Mouse (Mus musculus): ENCODE data around the gene Smg6. TPM values are rescaled to one million over a fixed set of nuclear protein-coding genes. Genes with fewer than 3 reads are reported as not detected.

Smg6 gene
- total RNA-seq (2014; rRNA removed) (21.8 and 25.8 TPM in 2 replicates), polyA plus RNA-seq (2015; fragmentation: Nextera tagmentation; extraction: Ambion mirVana) (7.8 and 9.6 TPM in 2 replicates)

DNA sequence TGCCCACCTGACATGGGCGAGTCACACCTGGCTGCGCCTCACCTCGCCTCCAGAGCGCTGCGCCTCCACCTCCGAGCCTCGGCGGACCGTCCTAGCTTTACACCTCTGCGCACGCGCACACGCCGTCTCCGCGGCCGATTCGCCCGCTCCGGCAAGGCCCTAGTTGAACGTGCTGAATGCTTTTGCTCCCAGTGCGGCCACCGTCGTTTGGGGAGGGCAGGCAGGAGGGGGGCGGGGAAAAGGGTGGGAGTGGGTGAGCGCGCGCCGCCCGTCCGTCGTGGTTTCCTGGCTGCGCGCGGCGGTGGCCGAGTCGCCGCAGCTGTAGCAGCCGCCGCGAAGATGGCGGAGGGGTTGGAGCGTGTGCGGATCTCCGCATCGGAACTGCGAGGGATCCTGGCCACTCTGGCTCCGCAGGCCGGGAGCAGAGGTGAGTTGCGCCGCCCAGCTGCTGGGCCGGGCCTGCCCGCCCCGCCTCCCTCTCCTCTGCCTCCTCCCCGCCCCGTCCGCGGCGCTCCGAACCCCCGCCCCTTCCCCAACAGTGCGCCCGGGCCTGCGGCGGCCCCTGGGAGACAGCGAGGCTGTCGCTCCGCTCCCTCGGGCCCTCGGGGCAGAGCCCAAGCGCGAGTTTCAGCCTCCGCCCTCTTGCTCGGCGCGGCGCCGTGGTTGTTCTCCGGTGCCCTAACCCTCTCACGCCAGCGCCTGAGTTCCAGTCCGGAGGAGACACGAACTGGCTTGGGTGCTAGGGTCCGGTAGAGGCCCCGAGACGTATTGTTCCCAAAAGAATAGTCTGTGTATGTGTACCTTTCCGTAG lies at the start of gene Smg6, which contains the start of gene Srr:
TSS of gene Smg6 (plus strand) at position 247 of the 811 bp plus-strand sequence.
TSS of gene Srr (minus strand) at position 372 of the 811 bp plus-strand sequence.
- TF ChIP-seq CTCF (IDR thresholded peaks at IDR 0.05; ENCODE audit: low read depth), result no peak; the same call in 1 of the 2 replicates
- peaks cover 16% of the 10 kb centered on the region for H3K36me3 ChIP-seq (ENCODE audit: insufficient read depth)
- DNase-seq (peak; percentile 98), ATAC-seq (peak; percentile 96)
- peak within 1 kb of the TSS; percentile 82 for H3K9ac ChIP-seq
- H3K27ac ChIP-seq (ENCODE audit: low read depth, low read length), result peak within 1 kb of the TSS; percentile 95
- H3K27me3 ChIP-seq (ENCODE audit: insufficient read depth, low read length), result no peaks in the 10 kb centered on the region
- H3K4me3 ChIP-seq (ENCODE audit: low read depth, low read length), result peak within 1 kb of the TSS; percentile 61
- H3K4me2 ChIP-seq (ENCODE audit: low read depth), result peak within 1 kb of the TSS; percentile 66
- no peaks in the 10 kb centered on the region for H3K9me3 ChIP-seq (ENCODE audit: low read length)
- under 1% methylated on average over 69 of the region's 88 CpGs for WGBS
- H3K4me1 ChIP-seq (ENCODE audit: insufficient read depth), result peaks cover 16% of the 10 kb centered on the region

DNA sequence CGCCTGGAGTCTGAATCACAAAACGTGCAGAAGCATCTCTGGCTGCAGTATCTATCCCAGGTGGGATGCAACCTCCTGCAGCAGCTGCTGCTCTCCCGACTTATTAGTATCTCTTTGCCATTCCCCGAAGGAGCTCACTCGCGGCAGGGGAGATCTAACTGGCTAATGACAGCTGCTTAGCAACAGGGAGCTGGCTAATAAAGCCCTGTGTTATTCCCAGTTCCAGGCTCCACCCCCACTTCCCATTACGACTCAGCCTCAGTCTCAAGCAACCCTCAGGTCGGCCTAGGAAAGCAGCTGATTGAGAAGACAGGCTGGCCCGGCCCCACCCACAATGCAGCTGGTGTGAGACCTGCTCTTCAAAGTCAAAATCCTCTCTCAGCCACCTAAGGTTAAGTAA lies 48.8 kb upstream of the Smg6 start:
- Histone ChIP-seq H3K4me2 (ENCODE audit: low read depth) (peak overlapping the region; percentile 33), H3K4me1 (ENCODE audit: insufficient read depth) (no peaks in the 10 kb centered on the region), H3K27me3 (ENCODE audit: insufficient read depth, low read length) (no peaks in the 10 kb centered on the region), H3K4me3 (ENCODE audit: low read depth, low read length) (no peak overlapping the region), H3K9me3 (ENCODE audit: low read length) (no peaks in the 10 kb centered on the region), H3K9ac (peak overlapping the region; percentile 10), H3K27ac (ENCODE audit: low read depth, low read length) (peak overlapping the region; percentile 57; the same call in 1 of the 2 replicates), H3K36me3 (ENCODE audit: insufficient read depth) (no peaks in the 10 kb centered on the region)
- DNase-seq (peak; percentile 80), ATAC-seq (peak; percentile 98)
- TF ChIP-seq CTCF (IDR thresholded peaks at IDR 0.05; ENCODE audit: low read depth), result no peak
- WGBS, result 1% methylated on average over 9 of the region's 9 CpGs

DNA sequence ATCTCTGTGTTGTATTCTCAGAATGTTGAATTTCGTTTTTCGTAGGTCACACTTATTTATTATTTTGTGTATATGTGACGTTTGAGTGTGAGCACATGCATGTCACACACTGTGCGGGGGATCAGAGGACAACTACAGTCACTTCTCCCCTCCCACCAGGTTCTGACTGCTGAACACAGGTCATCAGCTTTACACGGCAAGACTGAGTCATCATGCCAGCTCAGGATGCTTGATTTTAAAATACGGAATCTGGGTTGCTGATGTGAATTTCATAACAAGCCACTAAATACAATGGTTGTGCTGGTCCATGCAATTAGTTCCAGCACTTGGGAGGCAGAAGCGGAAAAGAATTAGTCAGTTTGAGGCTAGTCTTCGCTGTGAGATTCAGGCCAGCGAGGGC lies 44.6 kb upstream of the Smg6 start:
- H3K4me2 ChIP-seq (ENCODE audit: low read depth), result no peak overlapping the region
- no peaks in the 10 kb centered on the region for H3K27me3 ChIP-seq (ENCODE audit: insufficient read depth, low read length)
- H3K36me3 ChIP-seq (ENCODE audit: insufficient read depth), result no peaks in the 10 kb centered on the region
- no peaks in the 10 kb centered on the region for H3K9me3 ChIP-seq (ENCODE audit: low read length)
- no peaks in the 10 kb centered on the region for H3K4me1 ChIP-seq (ENCODE audit: insufficient read depth)
- no peak overlapping the region for H3K4me3 ChIP-seq (ENCODE audit: low read depth, low read length)
- ATAC-seq (no peak), DNase-seq (no peak)
- 89% methylated on average over 9 of the region's 9 CpGs for WGBS
- H3K27ac ChIP-seq (ENCODE audit: low read depth, low read length), result no peak overlapping the region
- H3K9ac ChIP-seq, result no peak overlapping the region
- TF ChIP-seq CTCF (IDR thresholded peaks at IDR 0.05; ENCODE audit: low read depth), result no peak

DNA sequence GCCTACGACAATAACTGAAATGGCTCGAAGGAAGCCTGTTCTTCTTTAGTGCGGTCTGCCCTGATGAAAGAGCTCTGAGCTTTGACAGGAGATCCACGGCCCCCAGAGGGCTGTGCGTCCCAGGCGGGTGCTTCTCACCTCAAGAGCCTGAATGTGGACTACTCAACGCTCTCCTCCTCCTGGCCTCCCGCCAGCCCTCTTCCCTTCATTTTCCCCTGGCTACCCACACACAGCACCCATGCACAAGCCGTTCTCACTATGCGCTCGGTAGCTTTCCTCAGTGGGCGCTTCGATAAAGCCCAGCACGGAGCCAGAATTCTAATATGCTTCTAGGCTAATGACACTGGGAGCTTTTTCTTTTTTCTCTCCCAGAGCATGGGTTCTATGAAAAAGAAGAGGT lies 43.6 kb upstream of the Smg6 start:
- no peak for TF ChIP-seq CTCF (IDR thresholded peaks at IDR 0.05; ENCODE audit: low read depth)
- DNase-seq (no peak), ATAC-seq (no peak)
- Histone ChIP-seq H3K4me3 (ENCODE audit: low read depth, low read length) (no peak overlapping the region), H3K36me3 (ENCODE audit: insufficient read depth) (no peaks in the 10 kb centered on the region), H3K9ac (no peak overlapping the region), H3K27me3 (ENCODE audit: insufficient read depth, low read length) (no peaks in the 10 kb centered on the region), H3K27ac (ENCODE audit: low read depth, low read length) (no peak overlapping the region), H3K4me2 (ENCODE audit: low read depth) (no peak overlapping the region), H3K4me1 (ENCODE audit: insufficient read depth) (no peaks in the 10 kb centered on the region), H3K9me3 (ENCODE audit: low read length) (no peaks in the 10 kb centered on the region)
- WGBS, result 45% methylated on average over 14 of the region's 14 CpGs

DNA sequence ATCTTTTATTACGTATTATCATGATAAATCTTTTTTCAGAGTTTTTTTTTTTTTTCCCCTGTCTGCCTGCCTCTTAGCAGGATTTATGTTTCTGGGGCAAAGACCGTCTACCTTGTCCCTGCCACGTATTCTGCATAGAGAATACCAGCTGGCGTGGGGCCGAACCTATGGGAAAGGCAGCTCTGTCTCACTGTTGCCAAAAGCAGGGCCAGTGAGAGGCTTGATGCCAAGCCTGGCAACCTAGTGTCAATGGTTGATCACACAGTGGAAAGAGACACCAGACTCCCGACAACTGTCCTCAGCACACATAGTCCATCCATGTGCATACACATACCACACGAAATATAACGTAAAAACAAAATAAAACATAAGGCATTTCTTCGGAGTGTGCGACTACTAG lies 42.5 kb upstream of the Smg6 start:
- Histone ChIP-seq H3K9ac (no peak overlapping the region), H3K4me1 (ENCODE audit: insufficient read depth) (no peaks in the 10 kb centered on the region), H3K27ac (ENCODE audit: low read depth, low read length) (no peak overlapping the region), H3K9me3 (ENCODE audit: low read length) (no peaks in the 10 kb centered on the region), H3K4me2 (ENCODE audit: low read depth) (no peak overlapping the region), H3K4me3 (ENCODE audit: low read depth, low read length) (no peak overlapping the region), H3K36me3 (ENCODE audit: insufficient read depth) (no peaks in the 10 kb centered on the region), H3K27me3 (ENCODE audit: insufficient read depth, low read length) (no peaks in the 10 kb centered on the region)
- 77% methylated on average over 10 of the region's 10 CpGs for WGBS
- no peak for DNase-seq
- ATAC-seq, result no peak
- TF ChIP-seq CTCF (IDR thresholded peaks at IDR 0.05; ENCODE audit: low read depth), result no peak

DNA sequence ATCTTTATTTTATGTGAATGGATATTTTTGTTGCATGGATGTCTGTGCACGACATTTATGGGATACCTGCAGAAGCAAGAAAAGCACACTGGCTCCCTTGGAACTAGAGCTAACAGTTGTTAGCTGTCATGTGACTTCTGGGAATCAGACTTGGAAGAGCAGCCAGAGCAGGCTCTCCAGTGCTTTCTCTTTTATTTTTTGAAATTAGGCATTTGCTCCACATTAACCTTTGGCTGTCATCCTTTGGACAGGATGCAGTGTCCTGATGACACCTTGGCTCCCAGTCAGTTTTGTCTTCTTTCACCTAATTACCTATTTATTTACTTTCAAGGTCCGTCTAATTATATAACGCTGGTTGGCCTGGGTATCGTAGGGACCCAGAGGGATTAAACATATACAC lies 31.0 kb upstream of the Smg6 start:
- Histone ChIP-seq H3K27ac (ENCODE audit: low read depth, low read length) (no peak overlapping the region), H3K4me1 (ENCODE audit: insufficient read depth) (0 out of 2 replicates have a peak, but pooled peaks cover 13% of the 10 kb centered on the region), H3K4me2 (ENCODE audit: low read depth) (no peak overlapping the region), H3K36me3 (ENCODE audit: insufficient read depth) (peaks cover 3% of the 10 kb centered on the region; the same call in 1 of the 2 replicates), H3K4me3 (ENCODE audit: low read depth, low read length) (no peak overlapping the region), H3K9ac (no peak overlapping the region), H3K9me3 (ENCODE audit: low read length) (no peaks in the 10 kb centered on the region), H3K27me3 (ENCODE audit: insufficient read depth, low read length) (no peaks in the 10 kb centered on the region)
- ATAC-seq (no peak), DNase-seq (no peak)
- no peak for TF ChIP-seq CTCF (IDR thresholded peaks at IDR 0.05; ENCODE audit: low read depth)
- whole genome bisulfite sequencing, result 74% methylated on average over 4 of the region's 4 CpGs
